Mouse (Mus musculus) heart, postnatal 14 days (tissue): Measurements from ENCODE around the gene Phf11b. TPM values are rescaled to one million over a fixed set of nuclear protein-coding genes. Genes with fewer than 3 reads are reported as not detected.
"Not testable (repeated sequence)": the region's sequence is repeated elsewhere in the genome, so short reads cannot be mapped to it uniquely, and the experiment has no call there.

ENCODE experiments used
- DNase-seq, 2 experiments: peaks; one replicate each; pipeline ENCODE4 v3.0.0; 2021 to 2022
- intact Hi-C: fragments of 180-260 bp; cut with DNase I; formaldehyde crosslinking; loops from one replicate; pipeline ENCODE4 v1.15.1; 2025
- long read RNA-seq, 2 experiments: library from polyadenylated mRNA; stranded (forward); transcript quantifications; one replicate each; pipeline ENCODE4 v2.0.0; 2021
- total RNA-seq, 2 experiments: library from RNA; stranded (reverse); gene quantifications; 2 replicates each; pipeline ENCODE4 v1.2.3; 2021

The Phf11b gene
- under 1 TPM in 1 of 2 experiments, not detected in 1; 0.54 TPM for total RNA-seq
- long read RNA-seq, experiment 1, result 0 reads
- long read RNA-seq, experiment 2, result 0 reads

GRCm38 (mm10) chr14:59341189-59341588, at the start of gene Phf11b:
TSS of gene Phf11b (minus strand) at chr14:59341351.
- intact Hi-C loops, DNase-seq: not testable (repeated sequence)

- peak; percentile 37 to 38 for DNase-seq
- intact Hi-C loops, result loop anchor here (2.0 to 10.0 kb wide), 2 partner anchors 55 to 167 kb away; partner anchors contain the start of genes Cab39l and Setdb2
Observed at GRCm38 (mm10) chr14:59390181-59390580, 49.0 kb upstream of the Phf11b start.

- intact Hi-C loops, result no loop called here
- DNase-seq, result no peak
Observed at GRCm38 (mm10) chr14:59389532-59389931, 48.4 kb upstream of the Phf11b start.

- no peak for DNase-seq
- intact Hi-C loops, result no loop called here
Observed at GRCm38 (mm10) chr14:59370348-59371068, 29.4 kb upstream of the Phf11b start.

GRCm38 (mm10) chr14:59366386-59367105, 25.4 kb upstream of the Phf11b start:
- intact Hi-C loops, result loop anchor here (5.0 kb wide), 1 partner anchor 76 kb away; the partner anchor contains the start of genes Cab39l and Setdb2
- DNase-seq, result no peak

- peak; percentile 44 to 55 for DNase-seq
- intact Hi-C loops, result loop anchor here (5.0 kb wide), 1 partner anchor 77 kb away; the partner anchor contains the start of genes Cab39l and Setdb2
Observed at GRCm38 (mm10) chr14:59365244-59365644, 24.1 kb upstream of the Phf11b start, which contains the start of gene Phf11d. TSS of gene Phf11d (minus strand) at chr14:59365470.

GRCm38 (mm10) chr14:59339541-59339940, 1.6 kb downstream of the Phf11b start:
- no peak for DNase-seq

GRCm38 (mm10) chr14:59336056-59336455, 5.1 kb downstream of the Phf11b start:
- DNase-seq, result not testable (repeated sequence)

More at GRCm38 (mm10) chr14:59339541-59339940, 1.6 kb downstream of the Phf11b start:
- intact Hi-C loops, result no loop called here

GRCm38 (mm10) chr14:59330499-59330898, 10.7 kb downstream of the Phf11b start:
- intact Hi-C loops, result loop anchor here (5.0 kb wide), 1 partner anchor 227 kb away; no protein-coding TSS in a partner anchor
- peak; percentile 10 to 32 for DNase-seq

More at GRCm38 (mm10) chr14:59336056-59336455, 5.1 kb downstream of the Phf11b start:
- intact Hi-C loops, result not testable (repeated sequence)

GRCm38 (mm10) chr14:59319970-59320369, 21.2 kb downstream of the Phf11b start:
- intact Hi-C loops, result loop anchor here (5.0 kb wide), 1 partner anchor 83 kb away; no protein-coding TSS in a partner anchor
- DNase-seq, result not testable (repeated sequence)

- DNase-seq, intact Hi-C loops: not testable (repeated sequence)
Observed at GRCm38 (mm10) chr14:59319036-59319435, 22.1 kb downstream of the Phf11b start.

GRCm38 (mm10) chr14:59297391-59297790, 43.8 kb downstream of the Phf11b start, which contains the start of gene Phf11a:
TSS of gene Phf11a (minus strand) at chr14:59297522.
- peak in 1 of 2 experiments; percentile 1 for DNase-seq
- intact Hi-C loops, result not testable (repeated sequence)

GRCm38 (mm10) chr14:59291769-59292168, 49.4 kb downstream of the Phf11b start:
- intact Hi-C loops, DNase-seq: not testable (repeated sequence)

GRCm38 (mm10) chr14:59274961-59275360, 66.2 kb downstream of the Phf11b start:
- intact Hi-C loops, DNase-seq: not testable (repeated sequence)

Other genes with a start within 250 kb of the Phf11b start
- gene 1700129C05Rik, start 198.5 kb downstream of the Phf11b start, total RNA-seq, result not detected
- not detected for gene Gm5142, start 162.6 kb downstream of the Phf11b start, total RNA-seq
- 10 to 100 TPM in 1 of 2 experiments, 1 to 10 TPM in 1; 9.5 to 11.2 TPM for gene Rcbtb1, start 140.1 kb downstream of the Phf11b start, total RNA-seq
- gene Gm6904, start 81.1 kb downstream of the Phf11b start, total RNA-seq, result not detected
- under 1 TPM in 1 of 2 experiments, not detected in 1; 0.27 TPM for gene Phf11a, start 43.8 kb downstream of the Phf11b start, total RNA-seq
- 1 to 10 TPM; 6.8 to 8.5 TPM for gene Phf11d, start 24.1 kb upstream of the Phf11b start, total RNA-seq
- 1 to 10 TPM in 1 of 2 experiments, under 1 TPM in 1; 0.93 to 1.0 TPM for gene Phf11c, start 54.0 kb upstream of the Phf11b start, total RNA-seq
- 10 to 100 TPM in 1 of 2 experiments, 1 to 10 TPM in 1; 9.0 to 11.0 TPM for gene Setdb2, start 99.5 kb upstream of the Phf11b start, total RNA-seq
- 10 to 100 TPM; 20.0 to 21.8 TPM for gene Cab39l, start 99.6 kb upstream of the Phf11b start, total RNA-seq